Mouse (Mus musculus): Measurements from ENCODE around the gene Gm10300.

DNA sequence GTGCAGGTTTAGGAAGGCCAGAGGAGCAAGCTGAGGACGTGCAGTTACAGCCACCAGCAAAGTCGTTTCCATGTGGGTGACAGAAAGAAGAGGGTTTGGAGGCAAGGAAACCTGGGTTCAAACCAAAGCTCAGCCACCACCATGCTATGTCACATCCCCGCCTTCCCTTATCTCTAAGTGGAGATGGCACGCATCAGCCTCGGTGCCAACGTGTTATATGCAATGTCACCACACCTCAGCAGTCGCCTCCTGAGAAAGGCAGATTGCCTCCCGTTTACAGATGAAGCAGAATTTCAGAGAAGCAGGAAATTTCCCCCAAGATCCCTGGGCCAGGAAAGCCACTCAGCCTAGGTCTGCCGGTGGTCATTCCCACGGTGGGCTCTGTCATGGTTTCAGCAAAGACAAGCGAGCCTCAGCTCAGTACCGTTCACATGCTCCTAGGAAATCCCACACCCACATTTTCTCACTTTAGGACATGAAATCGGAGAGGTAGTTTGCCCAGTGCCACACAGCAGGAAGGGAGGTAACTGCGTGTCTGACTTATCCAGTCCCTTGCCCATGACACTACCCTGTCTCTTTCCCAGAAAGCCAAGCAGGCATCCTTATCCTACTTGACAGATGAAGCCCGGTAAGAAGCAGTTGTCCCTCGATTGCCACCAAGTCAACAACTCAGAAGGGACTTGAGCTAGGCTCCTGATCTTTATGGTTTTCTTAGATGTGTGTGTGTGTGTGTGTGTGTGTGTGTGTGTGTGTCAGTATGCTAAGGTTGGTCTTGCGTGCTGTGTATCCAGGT lies 14.3 kb upstream of the Gm10300 start:
- TF ChIP-seq CTCF (IDR thresholded peaks at IDR 0.05; ENCODE audit: low read depth, low read length) (no peak), POLR2A (IDR thresholded peaks at IDR 0.05; ENCODE audit: borderline replicate concordance, low read depth, low read length) (no peak)

All from bone marrow macrophage, adult 2 months (primary cell).